Mouse (Mus musculus) hindbrain, embryonic 16.5 days (tissue): ENCODE data around the gene Uggt1. TPM values are rescaled to one million over a fixed set of nuclear protein-coding genes. Genes with fewer than 3 reads are reported as not detected.

ENCODE experiments used
- ATAC-seq: fragments of 200-750 bp; cut with Nextera tagmentation; 2 replicates; pipeline ENCODE4 v1.8.0; 2017; ENCODE audit warnings: moderate TSS enrichment, moderate library complexity
- H3K27ac ChIP-seq: fragments of 300-500 bp; sonication (generic); 2 replicates; pipeline ENCODE4 v1.5.1; 2014; ENCODE audit warnings: low read depth, mild to moderate bottlenecking, control low read depth, low read length, moderate library complexity
- H3K27me3 ChIP-seq: fragments of 300-500 bp; sonication (generic); replicated peaks from 2 replicates; pipeline ENCODE4 v1.6.1; 2014; ENCODE audit warnings: low read length; ENCODE audit not compliant: control insufficient read depth, insufficient read depth
- H3K36me3 ChIP-seq: fragments of 300-500 bp; sonication (generic); 2 replicates; pipeline ENCODE4 v1.6.1; 2014; ENCODE audit warnings: mild to moderate bottlenecking, low read length, moderate library complexity, mixed read lengths; ENCODE audit not compliant: control insufficient read depth, insufficient read depth
- H3K4me1 ChIP-seq: fragments of 300-500 bp; sonication (generic); 2 replicates; pipeline ENCODE4 v1.6.1; 2014; ENCODE audit warnings: low read depth, low read length; ENCODE audit not compliant: control insufficient read depth, insufficient read depth
- H3K4me2 ChIP-seq: fragments of 300-500 bp; sonication (generic); 2 replicates; pipeline ENCODE4 v1.6.1; 2014; ENCODE audit warnings: mild to moderate bottlenecking, low read length, control low read depth, moderate library complexity
- H3K4me3 ChIP-seq: fragments of 300-500 bp; sonication (generic); 2 replicates; pipeline ENCODE4 v1.5.1; 2014; ENCODE audit warnings: mild to moderate bottlenecking, low read length, control low read depth, moderate library complexity
- H3K9ac ChIP-seq: fragments of 300-500 bp; sonication (generic); 2 replicates; pipeline ENCODE4 v1.6.1; 2014; ENCODE audit warnings: low read depth, mild to moderate bottlenecking, control low read depth, low read length, moderate library complexity
- H3K9me3 ChIP-seq: fragments of 300-500 bp; sonication (generic); 2 replicates; pipeline ENCODE4 v1.6.1; 2014; ENCODE audit warnings: mild to moderate bottlenecking, low read length, moderate library complexity; ENCODE audit not compliant: control insufficient read depth
- WGBS: fragments of 180-500 bp; shearing (Covaris S2); extraction: QIAGEN DNeasy Blood & Tissue Kit; methylation state at CpG from one replicate; pipeline ENCODE4 v1.1.7; 2014; 5-methylcytosine and 5-hydroxymethylcytosine counted together
- polyA plus RNA-seq: library from polyadenylated mRNA; unstranded; fragments of >200 nt; fragmentation: Nextera tagmentation; extraction: Ambion mirVana; gene quantifications from 2 replicates; pipeline ENCODE4 v1.2.1, GENCODE M21; 2015

Uggt1 gene
- polyA plus RNA-seq, 1 experiment from 2014 or later = 40.2 TPM

- Histone ChIP-seq H3K27me3 (no peaks in the 10 kb centered on the region), H3K4me2 (no peak overlapping the region), H3K9me3 (no peaks in the 10 kb centered on the region), H3K27ac (no peak overlapping the region), H3K9ac (no peak overlapping the region), H3K4me1 (no peaks in the 10 kb centered on the region), H3K36me3 (no peaks in the 10 kb centered on the region), H3K4me3 (no peak overlapping the region)
- ATAC-seq = no peak
- 83% methylated on average over 19 of the region's 19 CpGs for WGBS
Observed at GRCm38 (mm10) chr1:36261708-36262504, 17.4 kb upstream of the Uggt1 start.

DNA sequence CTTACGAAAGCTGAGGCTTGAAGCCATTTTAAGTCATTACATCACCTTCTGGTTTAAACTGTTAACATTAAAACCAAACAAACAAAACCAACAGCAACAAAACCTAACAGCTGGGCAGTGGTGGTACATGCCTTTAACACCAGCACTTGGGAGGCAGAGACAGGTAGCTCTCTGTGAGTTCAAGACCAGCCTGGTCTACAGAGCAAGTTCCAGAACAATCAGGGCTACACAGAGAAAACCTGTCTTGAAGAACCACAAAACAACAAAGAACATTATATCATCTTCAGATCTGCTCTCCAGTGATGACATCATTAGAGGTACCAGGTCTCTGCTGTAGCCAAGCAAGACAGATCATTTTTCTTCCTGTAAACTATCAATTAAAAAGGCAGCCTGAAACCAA, 15.9 kb upstream of the Uggt1 start:
- Histone ChIP-seq H3K9ac (no peak overlapping the region), H3K4me2 (no peak overlapping the region), H3K27ac (no peak overlapping the region), H3K27me3 (no peaks in the 10 kb centered on the region), H3K36me3 (no peaks in the 10 kb centered on the region), H3K4me3 (no peak overlapping the region), H3K4me1 (no peaks in the 10 kb centered on the region), H3K9me3 (no peaks in the 10 kb centered on the region)
- no peak for ATAC-seq
- 100% methylated on average over 1 of the region's 1 CpGs for WGBS

DNA sequence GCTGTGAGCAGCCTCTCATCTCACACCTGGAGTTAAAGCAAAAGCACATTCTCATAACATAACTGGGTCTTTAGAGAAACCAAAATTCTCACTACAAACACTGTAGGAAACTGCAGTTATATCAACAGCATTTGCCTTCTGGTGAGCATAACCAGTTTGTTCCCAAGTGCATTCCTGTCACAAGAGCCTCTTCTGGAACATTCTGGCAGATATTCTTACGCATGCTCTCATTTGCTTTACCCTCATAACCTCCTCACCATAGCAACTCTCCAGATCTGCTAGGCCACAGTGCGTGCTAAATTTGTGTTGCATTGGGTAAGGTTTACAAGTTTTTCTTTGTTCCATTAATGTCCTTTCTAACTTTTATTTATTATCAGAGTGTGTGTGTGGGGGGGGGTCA, 14.8 kb upstream of the Uggt1 start:
- 87% methylated on average over 2 of the region's 2 CpGs for WGBS
- no peaks in the 10 kb centered on the region for H3K9me3 ChIP-seq
- H3K4me1 ChIP-seq = peaks cover 9% of the 10 kb centered on the region
- ATAC-seq = no peak
- no peaks in the 10 kb centered on the region for H3K36me3 ChIP-seq
- no peak overlapping the region for H3K4me3 ChIP-seq
- H3K27ac ChIP-seq = no peak overlapping the region
- H3K9ac ChIP-seq = no peak overlapping the region
- H3K27me3 ChIP-seq = no peaks in the 10 kb centered on the region; the same call in 1 of the 2 replicates
- no peak overlapping the region for H3K4me2 ChIP-seq

DNA sequence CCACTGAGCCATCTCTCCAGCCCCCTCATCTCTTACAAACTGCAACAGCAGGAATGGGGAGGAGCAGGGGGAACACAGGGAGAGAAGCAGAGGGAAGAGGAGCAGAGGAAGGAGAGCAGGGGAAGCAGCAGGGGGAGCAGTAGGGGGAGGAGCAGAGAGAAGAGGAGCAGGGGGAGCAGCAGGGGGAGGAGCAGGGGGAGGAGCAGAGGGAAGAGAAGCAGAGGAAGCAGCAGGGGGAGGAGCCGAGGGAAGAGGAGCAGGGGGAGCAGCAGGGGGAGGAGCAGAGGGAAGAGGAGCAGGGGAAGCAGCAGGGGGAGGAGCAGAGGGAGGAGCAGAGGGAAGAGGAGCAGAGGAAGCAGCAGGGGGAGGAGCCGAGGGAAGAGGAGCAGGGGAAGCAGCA, 14.1 kb upstream of the Uggt1 start:
- 63% methylated on average over 2 of the region's 2 CpGs for WGBS
- ATAC-seq = no peak
- no peak overlapping the region for H3K27ac ChIP-seq

DNA sequence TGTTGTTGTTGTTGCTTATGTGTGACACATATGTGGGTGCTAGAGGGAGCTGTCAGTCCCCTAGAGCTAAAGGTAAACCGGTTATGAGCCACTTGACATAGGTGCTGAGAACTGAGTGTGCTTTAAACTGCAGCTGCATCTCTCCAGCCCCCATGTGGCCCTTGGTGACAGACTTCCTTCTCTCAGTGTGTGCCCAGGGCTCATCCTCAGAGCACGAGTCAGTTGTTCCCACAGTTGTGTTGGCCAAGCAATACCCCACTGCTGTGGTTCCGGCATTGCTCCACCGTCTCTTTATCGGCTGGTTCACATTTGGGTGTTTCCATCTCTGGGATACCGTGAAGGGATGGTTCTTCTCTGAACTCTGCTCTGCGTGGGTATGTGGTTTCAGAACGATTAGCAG, 12.8 kb upstream of the Uggt1 start:
- 91% methylated on average over 8 of the region's 8 CpGs for WGBS
- ATAC-seq = no peak
- Histone ChIP-seq H3K4me1 (peaks cover 9% of the 10 kb centered on the region), H3K36me3 (no peaks in the 10 kb centered on the region), H3K9me3 (no peaks in the 10 kb centered on the region), H3K4me3 (no peak overlapping the region), H3K27me3 (no peaks in the 10 kb centered on the region; the same call in 1 of the 2 replicates), H3K27ac (no peak overlapping the region), H3K4me2 (no peak overlapping the region), H3K9ac (no peak overlapping the region)

More for the DNA sequence above, 14.1 kb upstream of the Uggt1 start:
- Histone ChIP-seq H3K4me3 (no peak overlapping the region), H3K9ac (no peak overlapping the region), H3K36me3 (no peaks in the 10 kb centered on the region), H3K4me2 (no peak overlapping the region), H3K27me3 (no peaks in the 10 kb centered on the region; the same call in 1 of the 2 replicates), H3K9me3 (no peaks in the 10 kb centered on the region), H3K4me1 (peaks cover 9% of the 10 kb centered on the region)

DNA sequence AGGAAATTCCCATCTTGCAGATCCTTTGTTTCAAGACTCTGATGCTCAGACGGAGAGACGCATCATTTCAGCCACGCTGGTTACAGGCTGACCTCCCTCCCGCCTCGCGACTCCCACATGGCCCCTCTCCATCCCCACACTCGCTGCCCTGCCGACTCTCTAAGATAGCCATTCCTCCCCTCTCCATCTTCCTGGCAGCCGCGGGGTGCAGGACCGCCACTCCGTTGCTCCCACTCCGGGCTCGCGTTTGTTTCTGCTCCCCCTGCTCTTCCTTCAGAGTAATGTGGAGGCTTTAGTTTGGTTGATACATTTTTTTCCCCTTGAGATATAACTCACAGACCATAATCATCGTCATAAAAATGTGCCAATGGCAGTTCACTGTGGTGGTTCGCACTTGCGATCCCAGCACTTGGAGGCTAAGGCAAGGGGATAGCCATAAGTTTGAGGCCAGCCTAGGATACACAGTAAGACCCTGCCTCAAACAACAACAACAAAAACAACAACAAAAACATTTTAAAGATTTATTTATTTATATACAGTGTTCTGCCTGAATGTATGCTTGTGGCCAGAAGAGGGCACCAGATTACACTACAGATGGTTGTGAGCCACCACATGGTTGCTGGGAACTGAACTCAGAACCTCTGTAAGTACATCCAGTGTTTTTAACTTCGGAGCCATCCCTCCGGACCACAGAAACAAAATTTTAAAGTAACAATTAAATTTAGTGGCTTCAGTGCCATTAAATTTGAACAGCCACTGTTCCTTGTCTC, 11.5 kb upstream of the Uggt1 start:
- no peak overlapping the region for H3K27ac ChIP-seq
- peaks cover 9% of the 10 kb centered on the region for H3K4me1 ChIP-seq
- H3K4me2 ChIP-seq = peak overlapping the region; percentile 34
- 21% methylated on average over 20 of the region's 20 CpGs for WGBS
- H3K27me3 ChIP-seq = no peaks in the 10 kb centered on the region; the same call in 1 of the 2 replicates
- H3K9me3 ChIP-seq = no peaks in the 10 kb centered on the region
- H3K36me3 ChIP-seq = no peaks in the 10 kb centered on the region
- ATAC-seq = no peak
- no peak overlapping the region for H3K4me3 ChIP-seq
- H3K9ac ChIP-seq = peak overlapping the region; percentile 47

DNA sequence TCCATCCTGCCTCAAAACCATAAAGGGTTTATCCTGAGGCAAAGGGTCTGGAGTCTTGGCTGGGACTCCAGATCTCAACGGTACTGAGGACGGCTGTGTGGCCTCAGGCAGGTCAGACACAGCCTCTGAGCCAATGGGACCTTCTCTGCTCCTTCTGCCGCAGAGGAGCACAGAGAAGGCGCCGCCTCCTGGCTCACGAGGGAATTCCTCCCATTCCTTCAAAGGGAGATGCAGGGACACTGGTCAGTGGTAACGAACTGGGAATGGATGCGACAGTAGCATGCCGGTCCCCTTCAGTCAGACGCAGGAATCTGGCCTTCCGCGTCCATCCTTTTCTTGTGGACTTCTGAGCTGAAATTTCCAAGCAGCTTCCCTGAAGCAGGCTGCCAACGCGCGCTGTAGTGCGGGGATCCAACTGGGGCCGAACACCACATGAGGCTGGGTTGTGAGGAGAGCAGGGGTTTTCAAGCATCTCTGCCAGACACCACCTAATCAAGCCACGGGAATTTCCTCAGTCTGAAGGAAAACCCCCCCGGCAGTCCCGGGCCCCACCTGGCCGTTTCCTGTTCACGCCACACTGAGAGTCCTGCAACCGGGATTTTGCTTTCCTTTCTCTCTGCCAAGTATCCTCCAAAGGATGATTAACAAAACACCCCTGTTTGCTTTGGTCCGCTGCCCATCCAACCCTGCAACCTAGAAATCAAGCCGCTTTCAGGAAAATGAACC, 10.3 kb upstream of the Uggt1 start:
- 7% methylated on average over 25 of the region's 25 CpGs for WGBS
- Histone ChIP-seq H3K9ac (peak overlapping the region; percentile 50), H3K4me3 (peak overlapping the region; percentile 22), H3K4me1 (peaks cover 9% of the 10 kb centered on the region), H3K9me3 (no peaks in the 10 kb centered on the region), H3K4me2 (peak overlapping the region; percentile 55), H3K36me3 (no peaks in the 10 kb centered on the region), H3K27ac (no peak overlapping the region), H3K27me3 (no peaks in the 10 kb centered on the region; the same call in 1 of the 2 replicates)
- ATAC-seq = peak; percentile 46

- Histone ChIP-seq H3K9me3 (no peaks in the 10 kb centered on the region), H3K4me3 (no peak overlapping the region), H3K4me1 (peaks cover 9% of the 10 kb centered on the region), H3K4me2 (no peak overlapping the region), H3K27me3 (no peaks in the 10 kb centered on the region; the same call in 1 of the 2 replicates), H3K27ac (no peak overlapping the region), H3K9ac (no peak overlapping the region), H3K36me3 (no peaks in the 10 kb centered on the region)
- peak; percentile 78; the same call in 1 of the 2 replicates for ATAC-seq
- 6% methylated on average over 6 of the region's 6 CpGs for WGBS
Observed at GRCm38 (mm10) chr1:36252791-36253190, 8.3 kb upstream of the Uggt1 start.

DNA sequence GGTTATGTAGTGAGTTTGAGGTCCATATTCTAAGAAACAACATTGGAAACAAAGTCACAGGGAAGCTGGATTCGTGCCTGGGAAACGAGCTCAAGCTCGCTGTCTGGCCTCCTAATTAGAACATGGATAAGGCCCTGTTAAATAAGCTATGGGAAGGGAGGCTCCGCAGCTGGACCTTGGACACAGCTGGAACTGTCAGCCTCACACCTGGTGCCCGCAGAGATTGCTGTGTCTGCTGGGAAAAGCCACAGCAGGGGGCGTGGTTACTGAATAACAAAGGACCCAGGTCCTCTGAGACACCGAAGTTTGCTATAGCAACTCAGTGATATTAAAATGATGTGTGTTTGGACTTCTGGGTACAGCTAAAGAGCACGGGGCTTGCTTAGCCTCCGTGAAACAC, 6.9 kb upstream of the Uggt1 start:
- 4% methylated on average over 9 of the region's 9 CpGs for WGBS
- Histone ChIP-seq H3K4me2 (no peak overlapping the region), H3K9ac (no peak overlapping the region), H3K27ac (no peak overlapping the region), H3K27me3 (no peaks in the 10 kb centered on the region; the same call in 1 of the 2 replicates), H3K36me3 (no peaks in the 10 kb centered on the region), H3K4me3 (no peak overlapping the region), H3K4me1 (peaks cover 9% of the 10 kb centered on the region), H3K9me3 (no peaks in the 10 kb centered on the region)
- no peak for ATAC-seq
